Mouse (Mus musculus): ENCODE data around the gene Stat2. TPM values are rescaled to one million over a fixed set of nuclear protein-coding genes. Genes with fewer than 3 reads are reported as not detected.

Stat2 gene
- polyA plus RNA-seq, 1 experiment from 2014 or later, result 14.0 TPM

- H3K4me3 ChIP-seq (ENCODE audit: low read depth, low read length), result no peak overlapping the region
- no peak overlapping the region for H3K27ac ChIP-seq (replicated peaks; ENCODE audit: low read depth, low read length)
- no peaks in the 10 kb centered on the region for H3K36me3 ChIP-seq (ENCODE audit: control insufficient read depth, insufficient read depth, low read length)
- H3K4me1 ChIP-seq (ENCODE audit: control insufficient read depth, insufficient read depth, low read length), result no peaks in the 10 kb centered on the region
- H3K27me3 ChIP-seq (ENCODE audit: control insufficient read depth, insufficient read depth, low read length), result no peaks in the 10 kb centered on the region
- H3K9ac ChIP-seq (ENCODE audit: low read length), result no peak overlapping the region
- DNase-seq (ENCODE audit: low spot score) (no peak), ATAC-seq (ENCODE audit: insufficient number of reproducible peaks, low FRiP score, low TSS enrichment, low read depth) (no peak)
- no peaks in the 10 kb centered on the region for H3K9me3 ChIP-seq (ENCODE audit: control insufficient read depth, low read length)
- no peak overlapping the region for H3K4me2 ChIP-seq (ENCODE audit: low read depth, severe bottlenecking)
- WGBS, result 86% methylated on average over 11 of the region's 11 CpGs
Measured at GRCm38 (mm10) chr10:128297622-128298021, 27.3 kb downstream of the Stat2 start.

- Histone ChIP-seq H3K36me3 (ENCODE audit: control insufficient read depth, insufficient read depth, low read length) (no peaks in the 10 kb centered on the region), H3K4me2 (ENCODE audit: low read depth, severe bottlenecking) (no peak overlapping the region), H3K9me3 (ENCODE audit: control insufficient read depth, low read length) (no peaks in the 10 kb centered on the region), H3K4me3 (ENCODE audit: low read depth, low read length) (no peak overlapping the region), H3K9ac (ENCODE audit: low read length) (no peak overlapping the region), H3K27ac (replicated peaks; ENCODE audit: low read depth, low read length) (no peak overlapping the region), H3K4me1 (ENCODE audit: control insufficient read depth, insufficient read depth, low read length) (no peaks in the 10 kb centered on the region), H3K27me3 (ENCODE audit: control insufficient read depth, insufficient read depth, low read length) (no peaks in the 10 kb centered on the region)
- no peak for ATAC-seq (ENCODE audit: insufficient number of reproducible peaks, low FRiP score, low TSS enrichment, low read depth)
- DNase-seq (ENCODE audit: low spot score), result no peak
- WGBS, result 81% methylated on average over 6 of the region's 6 CpGs
Measured at GRCm38 (mm10) chr10:128298243-128298642, 27.9 kb downstream of the Stat2 start.

GRCm38 (mm10) chr10:128298702-128299171 lies 28.4 kb downstream of the Stat2 start, which contains the start of gene Il23a:
TSS of gene Il23a (minus strand) at chr10:128298752.
- no peaks in the 10 kb centered on the region for H3K36me3 ChIP-seq (ENCODE audit: control insufficient read depth, insufficient read depth, low read length)
- DNase-seq (ENCODE audit: low spot score) (no peak), ATAC-seq (ENCODE audit: insufficient number of reproducible peaks, low FRiP score, low TSS enrichment, low read depth) (no peak)
- 87% methylated on average over 11 of the region's 11 CpGs for WGBS
- no peak within 1 kb of the TSS for H3K4me3 ChIP-seq (ENCODE audit: low read depth, low read length)
- H3K9me3 ChIP-seq (ENCODE audit: control insufficient read depth, low read length), result no peaks in the 10 kb centered on the region
- H3K27ac ChIP-seq (replicated peaks; ENCODE audit: low read depth, low read length), result no peak within 1 kb of the TSS
- H3K4me1 ChIP-seq (ENCODE audit: control insufficient read depth, insufficient read depth, low read length), result peaks cover under 1% of the 10 kb centered on the region
- no peak within 1 kb of the TSS for H3K4me2 ChIP-seq (ENCODE audit: low read depth, severe bottlenecking)
- H3K27me3 ChIP-seq (ENCODE audit: control insufficient read depth, insufficient read depth, low read length), result no peaks in the 10 kb centered on the region
- H3K9ac ChIP-seq (ENCODE audit: low read length), result no peak within 1 kb of the TSS

- H3K4me2 ChIP-seq (ENCODE audit: low read depth, severe bottlenecking), result peak overlapping the region; percentile 85
- no peak for ATAC-seq (ENCODE audit: insufficient number of reproducible peaks, low FRiP score, low TSS enrichment, low read depth)
- peak overlapping the region; percentile 89 for H3K27ac ChIP-seq (replicated peaks; ENCODE audit: low read depth, low read length)
- 46% methylated on average over 3 of the region's 3 CpGs for WGBS
- H3K4me3 ChIP-seq (ENCODE audit: low read depth, low read length), result peak overlapping the region; percentile 60
- peaks cover 3% of the 10 kb centered on the region for H3K4me1 ChIP-seq (ENCODE audit: control insufficient read depth, insufficient read depth, low read length)
- H3K36me3 ChIP-seq (ENCODE audit: control insufficient read depth, insufficient read depth, low read length), result no peaks in the 10 kb centered on the region
- DNase-seq (ENCODE audit: low spot score), result no peak
- no peaks in the 10 kb centered on the region for H3K27me3 ChIP-seq (ENCODE audit: control insufficient read depth, insufficient read depth, low read length)
- H3K9ac ChIP-seq (ENCODE audit: low read length), result peak overlapping the region; percentile 91
- H3K9me3 ChIP-seq (ENCODE audit: control insufficient read depth, low read length), result no peaks in the 10 kb centered on the region
Measured at GRCm38 (mm10) chr10:128302357-128302756, 32.0 kb downstream of the Stat2 start.

- Histone ChIP-seq H3K36me3 (ENCODE audit: control insufficient read depth, insufficient read depth, low read length) (no peaks in the 10 kb centered on the region), H3K9me3 (ENCODE audit: control insufficient read depth, low read length) (no peaks in the 10 kb centered on the region), H3K4me1 (ENCODE audit: control insufficient read depth, insufficient read depth, low read length) (peaks cover 3% of the 10 kb centered on the region), H3K4me2 (ENCODE audit: low read depth, severe bottlenecking) (peak overlapping the region; percentile 85), H3K27ac (replicated peaks; ENCODE audit: low read depth, low read length) (peak overlapping the region; percentile 89), H3K9ac (ENCODE audit: low read length) (peak overlapping the region; percentile 91), H3K4me3 (ENCODE audit: low read depth, low read length) (peak overlapping the region; percentile 60), H3K27me3 (ENCODE audit: control insufficient read depth, insufficient read depth, low read length) (no peaks in the 10 kb centered on the region)
- DNase-seq (ENCODE audit: low spot score), result no peak
- under 1% methylated on average over 9 of the region's 9 CpGs for WGBS
- peak; percentile 42 for ATAC-seq (ENCODE audit: insufficient number of reproducible peaks, low FRiP score, low TSS enrichment, low read depth)
Measured at GRCm38 (mm10) chr10:128302785-128303125, 32.4 kb downstream of the Stat2 start.

GRCm38 (mm10) chr10:128303126-128304021 lies 33.0 kb downstream of the Stat2 start, which contains the start of gene Pan2:
TSS of gene Pan2 (plus strand) at chr10:128303335.
- peak; percentile 99 for ATAC-seq (ENCODE audit: insufficient number of reproducible peaks, low FRiP score, low TSS enrichment, low read depth)
- WGBS, result 3% methylated on average over 37 of the region's 37 CpGs

GRCm38 (mm10) chr10:128309654-128310053 lies 39.3 kb downstream of the Stat2 start:
- no peaks in the 10 kb centered on the region for H3K9me3 ChIP-seq (ENCODE audit: control insufficient read depth, low read length)
- H3K27me3 ChIP-seq (ENCODE audit: control insufficient read depth, insufficient read depth, low read length), result no peaks in the 10 kb centered on the region
- H3K36me3 ChIP-seq (ENCODE audit: control insufficient read depth, insufficient read depth, low read length), result peaks cover 11% of the 10 kb centered on the region; the same call in 1 of the 2 replicates
- H3K4me2 ChIP-seq (ENCODE audit: low read depth, severe bottlenecking), result no peak overlapping the region
- H3K27ac ChIP-seq (replicated peaks; ENCODE audit: low read depth, low read length), result no peak overlapping the region
- H3K9ac ChIP-seq (ENCODE audit: low read length), result no peak overlapping the region
- 90% methylated on average over 7 of the region's 7 CpGs for WGBS
- no peak for DNase-seq (ENCODE audit: low spot score)
- ATAC-seq (ENCODE audit: insufficient number of reproducible peaks, low FRiP score, low TSS enrichment, low read depth), result no peak
- H3K4me1 ChIP-seq (ENCODE audit: control insufficient read depth, insufficient read depth, low read length), result no peaks in the 10 kb centered on the region
- no peak overlapping the region for H3K4me3 ChIP-seq (ENCODE audit: low read depth, low read length)

More at GRCm38 (mm10) chr10:128303126-128304021, 33.0 kb downstream of the Stat2 start, which contains the start of gene Pan2:
- Histone ChIP-seq H3K9me3 (ENCODE audit: control insufficient read depth, low read length) (no peaks in the 10 kb centered on the region), H3K4me2 (ENCODE audit: low read depth, severe bottlenecking) (peak within 1 kb of the TSS; percentile 85), H3K9ac (ENCODE audit: low read length) (peak within 1 kb of the TSS; percentile 91), H3K36me3 (ENCODE audit: control insufficient read depth, insufficient read depth, low read length) (no peaks in the 10 kb centered on the region; the same call in 1 of the 2 replicates), H3K27ac (replicated peaks; ENCODE audit: low read depth, low read length) (peak within 1 kb of the TSS; percentile 89), H3K4me3 (ENCODE audit: low read depth, low read length) (peak within 1 kb of the TSS; percentile 60), H3K27me3 (ENCODE audit: control insufficient read depth, insufficient read depth, low read length) (no peaks in the 10 kb centered on the region), H3K4me1 (ENCODE audit: control insufficient read depth, insufficient read depth, low read length) (peaks cover 3% of the 10 kb centered on the region)
- peak; percentile 100 for DNase-seq (ENCODE audit: low spot score)

- 86% methylated on average over 11 of the region's 11 CpGs for WGBS
- H3K9me3 ChIP-seq (ENCODE audit: control insufficient read depth, low read length), result no peaks in the 10 kb centered on the region
- no peak overlapping the region for H3K4me2 ChIP-seq (ENCODE audit: low read depth, severe bottlenecking)
- no peaks in the 10 kb centered on the region for H3K4me1 ChIP-seq (ENCODE audit: control insufficient read depth, insufficient read depth, low read length)
- no peak for ATAC-seq (ENCODE audit: insufficient number of reproducible peaks, low FRiP score, low TSS enrichment, low read depth)
- no peak overlapping the region for H3K27ac ChIP-seq (replicated peaks; ENCODE audit: low read depth, low read length)
- no peaks in the 10 kb centered on the region for H3K27me3 ChIP-seq (ENCODE audit: control insufficient read depth, insufficient read depth, low read length)
- no peak for DNase-seq (ENCODE audit: low spot score)
- peaks cover 14% of the 10 kb centered on the region; the same call in 1 of the 2 replicates for H3K36me3 ChIP-seq (ENCODE audit: control insufficient read depth, insufficient read depth, low read length)
- H3K9ac ChIP-seq (ENCODE audit: low read length), result no peak overlapping the region
- no peak overlapping the region for H3K4me3 ChIP-seq (ENCODE audit: low read depth, low read length)
Measured at GRCm38 (mm10) chr10:128310177-128310576, 39.8 kb downstream of the Stat2 start.

Data from limb, embryonic 11.5 days (tissue).